Comparison of ENCODE assay signal across 8 mouse cellular contexts in genomic region chr8:81342236-81342998, GRCm38 (mm10). TPM values are rescaled to one million over a fixed set of nuclear protein-coding genes. Genes with fewer than 3 reads are reported as not detected.
A peak's percentile ranks its signal among the peaks of the same experiment; 100 is the strongest.
DNase-seq lines count a peak whose midpoint lies in the region; ATAC-seq and TF ChIP-seq lines count a peak whose summit lies in the region.

Inpp4b (plus strand) TSS chr8:81342556.

- WGBS in forebrain, embryonic 15.5 days, result under 1% methylated on average over 46 of the region's 46 CpGs
- WGBS in neural tube, embryonic 13.5 days, result under 1% methylated on average over 43 of the region's 46 CpGs

- peaks cover 4% of the 10 kb centered on the region for H3K4me1 ChIP-seq in E14TG2a.4 (replicated peaks; ENCODE audit: low read depth, low read length)
- peaks cover 13% of the 10 kb centered on the region for H3K4me1 ChIP-seq in forebrain, embryonic 15.5 days
- H3K4me1 ChIP-seq in neural tube, embryonic 13.5 days (replicated peaks), result peaks cover 18% of the 10 kb centered on the region

- H3K36me3 ChIP-seq in E14TG2a.4 (ENCODE audit: insufficient read depth, low read length), result no peaks in the 10 kb centered on the region
- no peaks in the 10 kb centered on the region for H3K36me3 ChIP-seq in forebrain, embryonic 15.5 days
- H3K36me3 ChIP-seq in neural tube, embryonic 13.5 days, result no peaks in the 10 kb centered on the region

- ATAC-seq in forebrain, embryonic 15.5 days (replicated peaks), result peak; percentile 89
- peak; percentile 89 for ATAC-seq in neural tube, embryonic 13.5 days (ENCODE audit: low read depth)

- intact Hi-C loops in heart, postnatal 14 days (cut with DNase I), result loop anchor here (10.0 kb wide), 1 partner anchor 682 kb away; no protein-coding TSS in a partner anchor

- no peak for TF ChIP-seq CTCF in E14TG2a.4 (conservative IDR thresholded peaks at IDR 0.05; ENCODE audit: low read length)

- peak within 1 kb of the TSS; percentile 62 for H3K9ac ChIP-seq in forebrain, embryonic 15.5 days (replicated peaks)
- peak within 1 kb of the TSS; percentile 68 for H3K9ac ChIP-seq in neural tube, embryonic 13.5 days

- peak within 1 kb of the TSS; percentile 80 for H3K4me3 ChIP-seq in E14TG2a.4 (replicated peaks; ENCODE audit: low read length)
- peak within 1 kb of the TSS; percentile 70 for H3K4me3 ChIP-seq in forebrain, embryonic 15.5 days
- H3K4me3 ChIP-seq in neural tube, embryonic 13.5 days, result peak within 1 kb of the TSS; percentile 61

- peak within 1 kb of the TSS; percentile 95 for H3K4me2 ChIP-seq in forebrain, embryonic 15.5 days (replicated peaks)
- H3K4me2 ChIP-seq in neural tube, embryonic 13.5 days, result peak within 1 kb of the TSS; percentile 97

- DNase-seq in c-Kit-positive CD71-positive TER-119-positive erythroid progenitor cells, embryonic 14.5 days (ENCODE audit: low spot score), result peak; percentile 14
- DNase-seq in heart, postnatal 14 days, result peak; percentile 56 to 62
- DNase-seq in layer of hippocampus, adult 18-20 months (ENCODE audit: low spot score in 2 of 2), result peak; percentile 59 to 73
- DNase-seq in lung, adult 18-20 months, result peak; percentile 63 to 68
- peak; percentile 45 for DNase-seq in telencephalon, adult 2 months (ENCODE audit: low read depth, low spot score)

- H3K27ac ChIP-seq in forebrain, embryonic 15.5 days (replicated peaks), result peak within 1 kb of the TSS; percentile 63
- peak within 1 kb of the TSS; percentile 34 for H3K27ac ChIP-seq in neural tube, embryonic 13.5 days (replicated peaks)

- H3K27me3 ChIP-seq in E14TG2a.4 (ENCODE audit: insufficient read depth, low read length), result peaks cover 33% of the 10 kb centered on the region
- H3K27me3 ChIP-seq in forebrain, embryonic 15.5 days, result 0 out of 2 replicates have a peak, but pooled peaks cover 5% of the 10 kb centered on the region
- peaks cover 12% of the 10 kb centered on the region for H3K27me3 ChIP-seq in neural tube, embryonic 13.5 days

- H3K9me3 ChIP-seq in E14TG2a.4 (ENCODE audit: low read length), result peaks cover 42% of the 10 kb centered on the region
- no peaks in the 10 kb centered on the region for H3K9me3 ChIP-seq in forebrain, embryonic 15.5 days
- H3K9me3 ChIP-seq in neural tube, embryonic 13.5 days, result peaks cover 5% of the 10 kb centered on the region; the same call in 1 of the 2 replicates

RNA-seq across cellular contexts. Expression of gene Inpp4b, which starts in this region (rescaled TPM):
- polyA plus RNA-seq in forebrain, embryonic 15.5 days (2015; fragmentation: Nextera tagmentation; extraction: Ambion mirVana), result 4.7 and 5.0 TPM in 2 replicates
- total RNA-seq in heart, postnatal 14 days (2021), result 10 to 100 TPM; 55.4 to 58.2 TPM
- total RNA-seq in layer of hippocampus, adult 18-20 months (2021), result 10 to 100 TPM; 10.4 to 10.9 TPM
- polyA plus RNA-seq in neural tube, embryonic 13.5 days (2015; fragmentation: Nextera tagmentation; extraction: Ambion mirVana), result 6.3 and 8.2 TPM in 2 replicates

Comparison
In these comparisons a context has a peak if more than half of its experiments do, and no peak if none do; other contexts are left out.
1. Peak in every context shown above with its lines: DNase-seq, ATAC-seq, H3K4me3 ChIP-seq and H3K27ac ChIP-seq.
2. RNA of gene Inpp4b (total RNA-seq): 55.4 to 58.2 TPM in heart, postnatal 14 days; 10.4 to 10.9 TPM in layer of hippocampus, adult 18-20 months; every median in the first group is over 4 times any median in the second.
3. DNase-seq: peak in every context shown above with its lines; median percentile 66 in layer of hippocampus, adult 18-20 months; 66 in lung, adult 18-20 months; 59 in heart, postnatal 14 days; 45 in telencephalon, adult 2 months; 14 in c-Kit-positive CD71-positive TER-119-positive erythroid progenitor cells, embryonic 14.5 days.